Mouse (Mus musculus) olfactory bulb, adult 2 months (tissue): ENCODE measurements at regions not wholly inside any gene's neighbourhood (a gene's known extent, or its start where the extent isn't known, plus 50 kb on each side); places are given as distances from the start of the nearest gene placed in this dataset.

ENCODE experiments used
- CTCF ChIP-seq: fragments of 200-500 bp; IDR thresholded peaks from 2 replicates; pipeline ENCODE4 v1.5.1; 2012; ENCODE audit warnings: low read depth, mild to moderate bottlenecking, low read length, moderate library complexity; ENCODE audit not compliant: insufficient read depth
- POLR2A ChIP-seq: fragments of 200-500 bp; IDR thresholded peaks from 2 replicates; pipeline ENCODE4 v1.6.1; 2012; ENCODE audit warnings: mild to moderate bottlenecking, low read depth, low read length, moderate library complexity; ENCODE audit not compliant: insufficient read depth

DNA sequence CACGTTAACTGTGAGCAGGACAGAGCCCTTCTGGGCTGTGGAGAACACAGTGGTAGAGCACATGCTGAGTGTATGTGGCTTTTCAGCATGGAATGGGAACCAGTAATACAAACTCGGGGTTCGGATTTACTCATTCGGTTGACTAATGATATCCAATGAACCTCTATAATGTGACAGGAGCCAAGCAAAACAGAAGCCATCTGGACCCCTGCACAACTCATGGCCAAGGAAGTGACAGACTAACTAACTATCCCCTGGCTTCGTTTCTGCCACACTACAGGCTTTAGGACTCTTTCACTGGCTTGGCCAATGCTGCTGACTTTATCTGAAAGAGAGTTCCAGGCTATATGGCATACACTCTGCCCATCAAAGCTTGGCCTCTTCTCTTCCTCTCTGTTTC is 64.3 kb upstream of the F13a1 start:
- TF ChIP-seq CTCF (no peak), POLR2A (no peak)
